Mouse (Mus musculus) myocyte (in vitro differentiated cells): ENCODE results near the gene Tgds. TPM values are rescaled to one million over a fixed set of nuclear protein-coding genes. Genes with fewer than 3 reads are reported as not detected.

ENCODE experiments used
- H3K27me3 ChIP-seq: one replicate; pipeline ENCODE4 v1.6.1; 2011; ENCODE audit not compliant: control insufficient read depth, insufficient read depth, insufficient read length
- H3K36me3 ChIP-seq: one replicate; pipeline ENCODE4 v1.6.1; 2011; ENCODE audit not compliant: control insufficient read depth, insufficient read depth
- H3K4me2 ChIP-seq: one replicate; pipeline ENCODE4 v1.6.1; 2011; ENCODE audit warnings: low read depth, control low read depth
- H3K4me3 ChIP-seq: one replicate; pipeline ENCODE4 v1.5.1; 2011; ENCODE audit warnings: mild to moderate bottlenecking, control low read depth, moderate library complexity
- H3K79me2 ChIP-seq: one replicate; pipeline ENCODE4 v1.6.1; 2011; ENCODE audit not compliant: control insufficient read depth, insufficient read depth
- H3ac ChIP-seq: one replicate; pipeline ENCODE4 v1.6.1; 2011; ENCODE audit not compliant: control insufficient read depth, insufficient read length
- CEBPB ChIP-seq: IDR thresholded peaks from 2 replicates; pipeline ENCODE4 v1.6.1; 2011; ENCODE audit warnings: mild to moderate bottlenecking, moderate library complexity; ENCODE audit not compliant: poor library complexity, insufficient read depth, severe bottlenecking
- E2F4 ChIP-seq: IDR thresholded peaks from one replicate; pipeline ENCODE4 v1.6.1; 2011; ENCODE audit warnings: mild to moderate bottlenecking, control low read depth, moderate library complexity; ENCODE audit not compliant: insufficient read depth
- MAX ChIP-seq: IDR thresholded peaks from one replicate; pipeline ENCODE4 v1.6.1; 2011; ENCODE audit warnings: low read depth, mild to moderate bottlenecking, control low read depth
- MYOD1 ChIP-seq, 3 experiments: IDR thresholded peaks; one replicate each; pipeline ENCODE4 v1.6.1; 2011; ENCODE audit warnings: control low read depth in 2 of 3, low read depth in 2 of 3, mild to moderate bottlenecking in 2 of 3, moderate library complexity in 1 of 3; ENCODE audit not compliant: insufficient read length in 2 of 3, control insufficient read depth in 1 of 3
- MYOG ChIP-seq, 3 experiments: IDR thresholded peaks; one replicate each; pipeline ENCODE4 v1.6.1; 2011; ENCODE audit warnings: control low read depth in 2 of 3, low read depth in 2 of 3, mild to moderate bottlenecking in 2 of 3; ENCODE audit not compliant: insufficient read length in 2 of 3, control insufficient read depth in 1 of 3, insufficient read depth in 1 of 3
- POLR2A ChIP-seq: IDR thresholded peaks from one replicate; pipeline ENCODE4 v1.6.1; 2011; ENCODE audit warnings: low read depth, mild to moderate bottlenecking, control low read depth, moderate library complexity; ENCODE audit not compliant: insufficient read length
- POLR2AphosphoS2 ChIP-seq: IDR thresholded peaks from one replicate; pipeline ENCODE4 v1.6.1; 2011; ENCODE audit warnings: low read depth, control low read depth; ENCODE audit not compliant: insufficient read length
- REST ChIP-seq: IDR thresholded peaks from one replicate; pipeline ENCODE4 v1.6.1; 2011; ENCODE audit warnings: mild to moderate bottlenecking, control low read depth, moderate library complexity; ENCODE audit not compliant: insufficient read depth, insufficient read length
- SRF ChIP-seq: IDR thresholded peaks from one replicate; pipeline ENCODE4 v1.6.1; 2011; ENCODE audit warnings: low read depth; ENCODE audit not compliant: control insufficient read depth, insufficient read length
- TCF12 ChIP-seq: IDR thresholded peaks from one replicate; pipeline ENCODE4 v1.6.1; 2011; ENCODE audit warnings: mild to moderate bottlenecking, control low read depth; ENCODE audit not compliant: poor library complexity, insufficient read depth, severe bottlenecking
- TCF3 ChIP-seq: IDR thresholded peaks from one replicate; pipeline ENCODE4 v1.6.1; 2011; ENCODE audit warnings: low read depth, control low read depth; ENCODE audit not compliant: insufficient read length
- USF1 ChIP-seq: IDR thresholded peaks from one replicate; pipeline ENCODE4 v1.6.1; 2011; ENCODE audit warnings: low read depth, mild to moderate bottlenecking, control low read depth, moderate library complexity
- polyA plus RNA-seq: library from polyadenylated mRNA; unstranded; fragments of >200 nt; fragmentation: generic; extraction: Trizol; gene quantifications from one replicate; pipeline ENCODE4 v1.2.1, GENCODE M21; 2012; ENCODE audit warnings: missing spikeins

Tgds gene
- polyA plus RNA-seq, 1 experiment, result 10.0 TPM

- Histone ChIP-seq H3K27me3 (peaks cover 23% of the 10 kb centered on the region), H3K4me2 (no peak overlapping the region), H3ac (no peak overlapping the region), H3K79me2 (no peaks in the 10 kb centered on the region), H3K36me3 (no peaks in the 10 kb centered on the region), H3K4me3 (no peak overlapping the region)
- TF ChIP-seq POLR2A, result no peak
- TF ChIP-seq MYOG (IDR thresholded peaks at IDR 0.05; ENCODE audit: control insufficient read depth in 1 of 3, insufficient read depth in 1 of 3, insufficient read length in 2 of 3, low read depth in 2 of 3), result no peak
- TF ChIP-seq E2F4, result no peak
- TF ChIP-seq MAX, result no peak
- TF ChIP-seq TCF12, result no peak
- no peak for TF ChIP-seq CEBPB
- no peak for TF ChIP-seq POLR2AphosphoS2
- no peak for TF ChIP-seq REST
- TF ChIP-seq USF1, result no peak
- TF ChIP-seq SRF, result no peak
- no peak for TF ChIP-seq TCF3
- TF ChIP-seq MYOD1 (IDR thresholded peaks at IDR 0.05; ENCODE audit: control insufficient read depth in 1 of 3, insufficient read length in 2 of 3, low read depth in 2 of 3), result no peak
These were observed 46.1 kb downstream of the Tgds start for GRCm38 (mm10) chr14:118086271-118087035.

DNA sequence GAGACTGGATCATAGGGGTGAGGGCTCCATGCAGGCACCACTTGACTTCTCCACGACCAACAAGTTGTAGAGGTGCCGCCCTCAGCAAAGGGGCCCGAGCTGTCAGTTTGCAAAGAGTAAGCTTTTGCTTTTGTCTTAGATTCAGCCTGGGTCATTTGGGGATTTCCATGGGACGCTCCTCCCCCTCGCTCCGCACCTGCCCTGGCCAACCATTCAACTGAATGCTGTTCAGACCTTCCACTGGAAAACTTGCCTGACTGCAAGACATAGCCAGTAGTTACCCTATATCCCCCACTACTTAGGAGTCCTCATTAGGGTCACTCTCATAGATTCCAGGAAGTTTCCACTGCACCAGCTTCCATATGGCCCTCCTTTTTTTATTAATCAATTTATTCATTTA, 48.7 kb downstream of the Tgds start:
- Histone ChIP-seq H3K4me3 (no peak overlapping the region), H3ac (no peak overlapping the region), H3K4me2 (no peak overlapping the region), H3K36me3 (no peaks in the 10 kb centered on the region), H3K79me2 (no peaks in the 10 kb centered on the region), H3K27me3 (peaks cover 23% of the 10 kb centered on the region)
- TF ChIP-seq E2F4, result no peak
- no peak for TF ChIP-seq USF1

GRCm38 (mm10) chr14:118080606-118081005, 51.9 kb downstream of the Tgds start:
- H3ac ChIP-seq, result no peak overlapping the region
- H3K79me2 ChIP-seq, result no peaks in the 10 kb centered on the region
- no peak overlapping the region for H3K4me3 ChIP-seq
- H3K36me3 ChIP-seq, result no peaks in the 10 kb centered on the region
- peaks cover 23% of the 10 kb centered on the region for H3K27me3 ChIP-seq
- TF ChIP-seq MYOD1 (IDR thresholded peaks at IDR 0.05; ENCODE audit: control insufficient read depth in 1 of 3, insufficient read length in 2 of 3, low read depth in 2 of 3) (no peak), REST (no peak), POLR2AphosphoS2 (no peak), TCF12 (no peak), USF1 (no peak), MAX (no peak), SRF (no peak), MYOG (IDR thresholded peaks at IDR 0.05; ENCODE audit: control insufficient read depth in 1 of 3, insufficient read depth in 1 of 3, insufficient read length in 2 of 3, low read depth in 2 of 3) (no peak)
- no peak overlapping the region for H3K4me2 ChIP-seq

GRCm38 (mm10) chr14:118070100-118070499, 62.5 kb downstream of the Tgds start:
- Histone ChIP-seq H3K4me3 (no peak overlapping the region), H3K4me2 (no peak overlapping the region), H3K79me2 (no peaks in the 10 kb centered on the region), H3ac (no peak overlapping the region), H3K36me3 (no peaks in the 10 kb centered on the region), H3K27me3 (no peaks in the 10 kb centered on the region)
- TF ChIP-seq POLR2A, result no peak
- no peak for TF ChIP-seq E2F4
- no peak for TF ChIP-seq TCF12
- no peak for TF ChIP-seq MYOD1 (IDR thresholded peaks at IDR 0.05; ENCODE audit: control insufficient read depth in 1 of 3, insufficient read length in 2 of 3, low read depth in 2 of 3)
- TF ChIP-seq MYOG (IDR thresholded peaks at IDR 0.05; ENCODE audit: control insufficient read depth in 1 of 3, insufficient read depth in 1 of 3, insufficient read length in 2 of 3, low read depth in 2 of 3), result no peak
- TF ChIP-seq CEBPB, result no peak
- no peak for TF ChIP-seq POLR2AphosphoS2
- TF ChIP-seq REST, result no peak
- TF ChIP-seq MAX, result no peak
- TF ChIP-seq TCF3, result no peak
- no peak for TF ChIP-seq SRF
- TF ChIP-seq USF1, result no peak
